Mouse (Mus musculus) large intestine, adult 2 months (tissue): ENCODE data around the gene Tcea3. TPM values are rescaled to one million over a fixed set of nuclear protein-coding genes. Genes with fewer than 3 reads are reported as not detected.

Experiments
- DNase-seq: peaks from one replicate; pipeline ENCODE4 v3.0.0-alpha.2; 2012; ENCODE audit warnings: low read depth, low spot score
- WGBS: fragments of 180-500 bp; shearing (Covaris S2); methylation state at CpG from one replicate; pipeline ENCODE4 v1.1.7; 2018; 5-methylcytosine and 5-hydroxymethylcytosine counted together
- polyA plus RNA-seq: library from polyadenylated mRNA; depleted of rRNA; stranded (reverse); fragments of >200 nt; gene quantifications from 2 replicates; pipeline ENCODE4 v1.2.3, GENCODE M21; 2012; rRNA removed

Tcea3 gene
- polyA plus RNA-seq: 15.3 and 18.2 TPM in 2 replicates

- under 1% methylated on average over 46 of the region's 46 CpGs for WGBS
- DNase-seq: no peak
These were observed at the start of gene Tcea3 for GRCm38 (mm10) chr4:136247729-136248463. Tcea3 (plus strand) TSS chr4:136247729.

- 46% methylated on average over 7 of the region's 7 CpGs for WGBS
- DNase-seq: no peak
These were observed 48.7 kb upstream of the Tcea3 start for GRCm38 (mm10) chr4:136198846-136199245.

DNA sequence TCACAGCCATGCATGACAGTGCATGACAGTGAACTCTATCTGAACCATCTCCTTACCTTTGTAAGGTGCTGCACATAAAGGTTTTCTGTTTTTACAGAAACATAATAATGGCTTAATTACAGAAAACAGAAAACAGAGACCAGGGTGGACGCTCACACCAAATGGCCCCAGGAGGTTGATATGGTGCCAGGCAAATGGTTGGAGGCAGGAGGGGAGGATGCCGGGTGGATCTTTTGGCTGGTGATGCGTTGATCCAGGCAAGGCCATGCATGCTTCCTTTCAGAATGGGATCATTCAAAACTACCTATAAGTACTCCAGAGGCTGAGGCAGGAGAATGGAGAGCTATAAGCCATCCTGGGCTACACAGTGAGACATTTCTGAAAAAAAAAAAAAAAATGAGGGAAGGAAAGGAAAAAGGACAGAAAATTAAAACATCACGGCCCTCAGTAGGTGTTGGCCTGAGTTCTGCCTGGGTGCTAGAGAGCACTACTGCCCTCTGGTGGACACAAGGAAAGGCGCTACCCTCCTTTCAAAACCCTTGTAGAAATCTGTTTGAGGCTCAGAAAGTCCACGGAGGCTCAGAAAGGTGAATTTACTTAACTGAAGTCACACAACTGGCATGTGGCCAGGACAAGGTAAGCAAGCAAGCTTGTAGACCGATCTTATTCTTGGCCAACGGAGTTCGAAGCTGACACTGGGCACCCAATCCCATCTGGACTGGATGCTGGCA lies 47.8 kb upstream of the Tcea3 start:
- DNase-seq: no peak
- 26% methylated on average over 9 of the region's 9 CpGs for WGBS

DNA sequence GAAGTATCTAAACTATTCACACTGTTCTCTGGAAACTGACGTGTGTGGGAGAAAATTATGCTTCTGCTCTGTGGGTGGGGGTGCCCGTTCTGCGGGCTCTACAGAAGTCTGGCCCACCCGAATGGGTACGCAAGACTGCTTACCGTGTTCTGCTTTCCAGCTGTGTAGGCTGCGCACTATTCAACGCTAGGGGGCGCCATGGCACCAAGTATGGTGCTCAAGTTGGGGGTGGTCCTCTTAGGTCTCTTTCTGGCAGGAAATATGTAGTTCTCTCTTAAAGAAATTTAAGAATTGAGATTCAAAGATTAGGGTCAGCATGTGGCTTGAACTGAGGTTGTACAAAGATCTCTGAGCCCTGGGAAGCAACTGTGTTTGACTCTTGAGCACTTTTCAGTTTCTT lies 45.0 kb upstream of the Tcea3 start:
- 6% methylated on average over 9 of the region's 9 CpGs for WGBS
- no peak for DNase-seq

- 55% methylated on average over 2 of the region's 2 CpGs for WGBS
- DNase-seq: no peak
These were observed 42.8 kb upstream of the Tcea3 start for GRCm38 (mm10) chr4:136204775-136205174.

GRCm38 (mm10) chr4:136206033-136206893 lies 41.3 kb upstream of the Tcea3 start, which contains the start of gene Asap3:
Asap3 (plus strand) TSS chr4:136206365.
- WGBS: under 1% methylated on average over 52 of the region's 54 CpGs

DNA sequence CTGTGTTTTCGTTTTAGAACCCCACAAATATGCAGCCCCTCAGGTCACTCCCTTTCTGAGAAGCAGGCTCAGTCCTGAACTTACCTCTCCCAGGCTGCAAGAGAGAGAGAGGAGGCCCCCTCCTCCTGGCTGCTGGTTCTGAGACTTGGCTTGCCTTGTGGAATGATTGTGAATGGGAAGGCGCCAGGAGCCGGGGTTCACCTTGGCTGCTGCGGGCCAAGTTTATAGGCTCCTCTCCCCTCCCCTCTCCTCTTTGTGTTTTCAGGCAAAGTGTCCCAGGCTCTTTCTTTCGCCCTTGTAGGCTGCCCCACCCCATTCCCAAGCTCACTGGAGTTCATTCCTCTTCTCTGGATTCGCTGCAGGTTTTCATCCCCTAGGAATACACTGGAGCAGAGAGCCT lies 40.6 kb upstream of the Tcea3 start:
- WGBS: 6% methylated on average over 6 of the region's 6 CpGs
- no peak for DNase-seq

More at GRCm38 (mm10) chr4:136206033-136206893, 41.3 kb upstream of the Tcea3 start, which contains the start of gene Asap3:
- no peak for DNase-seq

DNA sequence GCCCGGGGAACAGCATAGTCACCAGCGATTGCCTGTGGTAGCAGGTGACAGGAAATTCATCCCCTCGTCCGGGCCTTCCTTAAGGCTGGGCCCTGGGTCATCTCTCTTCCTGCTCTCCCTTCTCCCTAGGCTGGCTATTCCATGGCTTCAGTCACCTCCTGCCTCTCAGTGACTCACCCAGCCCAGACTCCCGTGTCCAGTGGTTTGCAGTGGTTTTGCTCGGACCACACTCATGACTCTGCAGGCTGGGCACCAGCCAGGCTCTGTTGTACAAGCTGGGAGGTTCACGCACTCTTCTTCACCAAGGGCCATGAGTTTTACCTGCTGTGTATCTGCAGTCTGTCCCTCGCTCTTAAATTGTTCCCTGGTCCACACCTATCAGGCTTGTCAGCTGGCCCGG lies 36.6 kb upstream of the Tcea3 start:
- WGBS: 81% methylated on average over 9 of the region's 9 CpGs
- DNase-seq: no peak

DNA sequence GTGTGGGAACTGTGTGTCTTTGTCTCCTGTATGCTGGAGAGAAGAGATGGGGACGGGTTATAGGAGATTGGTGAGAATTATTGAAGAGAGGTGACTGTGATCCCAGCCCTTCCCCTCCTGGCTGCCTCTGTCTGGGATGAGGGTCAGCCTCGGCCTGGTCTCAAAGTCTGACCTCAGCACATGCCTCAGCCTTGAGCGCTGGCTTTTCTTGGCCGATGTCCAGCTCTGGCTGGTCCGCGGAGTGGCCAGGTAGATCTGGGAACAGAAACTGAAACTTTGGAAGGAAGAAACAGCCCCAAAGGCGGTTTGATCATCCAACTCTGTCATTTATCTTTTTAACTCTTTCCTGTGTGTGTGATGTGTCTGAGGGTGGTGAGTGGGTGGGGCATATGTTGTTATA lies 33.9 kb upstream of the Tcea3 start:
- WGBS: 21% methylated on average over 7 of the region's 7 CpGs
- DNase-seq: no peak

DNA sequence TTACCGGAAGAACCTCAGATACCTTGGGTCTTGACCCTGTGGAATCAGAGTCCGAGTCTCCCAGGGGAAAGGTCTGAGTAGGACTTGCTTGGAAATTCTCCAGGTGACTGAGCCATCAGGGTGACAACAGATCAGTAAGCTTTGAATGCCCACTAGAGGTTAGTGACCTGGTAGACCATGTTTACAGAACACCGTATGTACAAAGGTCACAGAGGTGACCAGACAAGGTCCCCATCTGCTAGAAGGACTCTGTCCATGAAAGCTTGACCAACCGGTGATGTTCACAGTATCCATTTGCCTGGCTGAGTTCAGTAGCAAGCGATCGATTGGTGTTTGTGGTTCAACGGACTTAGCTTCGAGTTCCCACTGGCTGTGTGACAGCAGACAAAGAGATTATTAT lies 32.7 kb upstream of the Tcea3 start:
- no peak for DNase-seq
- 90% methylated on average over 8 of the region's 8 CpGs for WGBS

GRCm38 (mm10) chr4:136215576-136215975 lies 32.0 kb upstream of the Tcea3 start:
- DNase-seq: no peak
- whole genome bisulfite sequencing: 57% methylated on average over 8 of the region's 8 CpGs

GRCm38 (mm10) chr4:136217063-136217462 lies 30.5 kb upstream of the Tcea3 start:
- DNase-seq: no peak
- 25% methylated on average over 10 of the region's 10 CpGs for WGBS

GRCm38 (mm10) chr4:136218595-136219214 lies 28.8 kb upstream of the Tcea3 start:
- no peak for DNase-seq
- WGBS: 30% methylated on average over 18 of the region's 18 CpGs

DNA sequence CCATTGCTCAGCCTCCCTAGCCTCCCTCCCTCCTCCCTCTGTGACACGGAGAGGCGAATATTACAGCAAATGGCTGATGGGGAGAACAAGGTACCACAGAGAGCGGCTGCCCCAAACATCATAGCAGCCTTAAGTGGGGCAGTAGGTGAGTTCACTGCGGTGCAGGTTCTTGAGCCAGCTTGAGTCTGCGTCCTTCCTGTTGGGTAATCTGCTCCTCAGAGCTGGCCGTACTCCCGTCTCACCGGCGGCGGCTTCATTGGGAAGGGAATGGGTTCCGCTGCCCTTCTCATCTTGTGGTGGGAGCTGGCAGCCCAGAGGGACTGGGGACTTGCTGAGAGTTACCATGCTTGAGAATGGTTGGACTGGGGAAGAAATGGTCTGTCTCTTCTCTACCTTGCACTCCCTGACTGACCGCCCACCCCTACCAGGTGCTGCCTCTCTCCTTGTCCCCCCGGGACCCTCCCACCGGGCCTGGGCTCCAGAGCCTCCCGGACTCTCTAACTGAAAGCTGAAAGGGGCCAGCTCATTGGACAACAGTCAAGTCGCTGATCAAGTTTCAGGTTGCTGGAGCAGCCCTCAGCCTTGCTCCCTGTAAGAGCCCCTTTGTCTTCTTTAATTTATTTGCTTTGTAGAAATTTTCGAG lies 27.3 kb upstream of the Tcea3 start:
- no peak for DNase-seq
- WGBS: 48% methylated on average over 17 of the region's 17 CpGs

DNA sequence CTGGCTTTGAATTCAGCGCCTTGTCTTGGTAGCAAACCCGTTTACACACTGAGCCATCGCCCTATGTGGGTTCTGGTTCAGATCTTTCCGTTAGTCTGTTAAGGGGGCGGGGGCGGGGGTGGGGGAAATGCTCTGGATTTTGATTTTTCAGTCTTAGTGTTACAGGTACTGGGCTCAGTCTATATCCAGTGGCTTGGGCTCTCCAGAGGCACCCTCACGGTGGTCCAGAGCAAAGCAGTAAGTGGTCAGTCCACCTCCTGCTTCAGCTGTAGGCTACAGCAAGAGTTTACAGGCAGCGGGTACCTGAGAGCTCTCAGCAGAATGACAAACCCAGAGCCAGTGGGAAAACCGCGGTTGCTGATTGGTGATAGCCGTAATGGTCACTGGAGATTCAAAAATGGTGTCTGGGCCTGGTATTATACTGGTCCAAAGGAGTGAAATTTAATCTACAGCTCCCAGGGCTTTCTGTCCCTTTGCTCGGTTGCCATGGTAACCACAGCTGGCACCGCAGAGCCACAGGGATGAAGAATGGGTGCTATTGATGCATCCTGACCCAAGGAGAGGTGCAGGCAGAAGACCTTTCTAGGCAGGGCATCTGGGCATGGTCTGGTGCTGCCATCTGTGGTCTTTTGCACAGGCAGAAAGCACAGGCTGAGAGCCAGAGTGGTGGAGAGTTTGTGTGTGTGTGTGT lies 23.8 kb upstream of the Tcea3 start:
- no peak for DNase-seq
- WGBS: 80% methylated on average over 13 of the region's 13 CpGs

DNA sequence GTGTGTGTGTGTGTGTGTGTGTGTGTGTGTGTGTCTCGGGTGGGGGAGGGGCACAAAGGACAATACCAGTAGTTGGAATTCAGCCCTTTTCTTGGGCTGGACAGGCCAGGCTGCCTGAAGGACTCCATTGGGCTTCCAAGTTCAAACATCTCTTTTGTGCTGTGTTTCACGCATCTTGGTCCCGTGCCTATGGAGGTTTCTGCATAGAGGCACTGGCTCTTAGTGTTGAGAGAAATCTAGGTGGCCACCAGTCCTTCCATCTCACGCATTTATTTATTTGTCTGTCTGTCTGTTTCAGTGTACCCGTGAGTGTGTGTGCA lies 23.3 kb upstream of the Tcea3 start:
- no peak for DNase-seq
- WGBS: 60% methylated on average over 5 of the region's 5 CpGs

DNA sequence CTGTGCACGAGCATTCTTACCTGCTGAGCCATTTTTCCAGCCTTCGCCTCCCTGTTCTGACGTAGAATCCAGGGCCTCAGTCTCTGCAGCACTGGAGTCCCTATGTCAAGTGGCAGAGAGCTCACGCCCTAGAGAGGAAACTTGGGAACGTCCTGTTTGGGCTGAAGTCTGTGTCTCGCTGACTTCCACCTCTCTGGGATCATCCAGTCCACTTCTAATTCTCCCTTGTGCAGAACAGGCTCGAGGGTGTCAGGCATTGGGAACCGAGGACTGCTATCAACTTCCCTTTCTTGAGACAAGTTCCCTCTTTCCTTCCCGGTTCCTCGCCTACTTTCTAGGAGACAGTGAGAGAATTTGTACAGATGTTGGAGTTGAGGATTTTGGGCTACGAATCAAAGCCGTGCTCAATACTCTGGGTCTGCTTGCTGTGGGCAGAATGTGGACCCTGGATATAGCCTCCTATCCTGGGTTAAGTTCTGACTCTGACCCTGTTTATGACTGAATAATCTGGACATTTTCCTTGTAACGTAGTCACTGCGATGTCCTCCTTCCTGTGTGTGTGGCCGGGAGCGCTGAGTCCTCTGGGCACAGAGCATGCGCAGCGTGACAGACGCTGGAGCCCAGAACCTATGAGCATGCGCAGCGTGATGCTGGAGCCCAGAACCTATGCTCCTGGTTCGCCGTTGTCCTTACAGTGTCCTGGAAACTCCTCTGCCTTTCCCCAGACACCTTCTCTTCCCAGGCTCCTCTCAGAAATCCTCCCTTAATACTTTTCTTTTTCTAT lies 22.7 kb upstream of the Tcea3 start:
- 75% methylated on average over 23 of the region's 23 CpGs for WGBS
- DNase-seq: no peak

GRCm38 (mm10) chr4:136227408-136227807 lies 20.1 kb upstream of the Tcea3 start:
- DNase-seq: no peak
- 79% methylated on average over 7 of the region's 7 CpGs for WGBS
